Mouse (Mus musculus) myocyte (in vitro differentiated cells): ENCODE data around the gene Cyp4a12a. TPM values are rescaled to one million over a fixed set of nuclear protein-coding genes. Genes with fewer than 3 reads are reported as not detected.

Experiments
- polyA plus RNA-seq: library from polyadenylated mRNA; unstranded; fragments of >200 nt; fragmentation: generic; extraction: Trizol; gene quantifications from one replicate; pipeline ENCODE4 v1.2.1, GENCODE M21; 2012; ENCODE audit warnings: missing spikeins

Gene Cyp4a12a
- polyA plus RNA-seq, 1 experiment: not detected

Other genes starting within 250 kb of the Cyp4a12a start
- gene Tal1, start 242.6 kb upstream of the Cyp4a12a start, polyA plus RNA-seq: not detected
- gene Pdzk1ip1, start 210.3 kb upstream of the Cyp4a12a start, polyA plus RNA-seq: 0.30 TPM
- not detected for gene Cyp4x1, start 164.8 kb upstream of the Cyp4a12a start, polyA plus RNA-seq
- gene Cyp4a29, start 57.0 kb upstream of the Cyp4a12a start, polyA plus RNA-seq: not detected
- gene Cyp4a12b, start 112.6 kb downstream of the Cyp4a12a start, polyA plus RNA-seq: 0.01 TPM
- gene Cyp4a30b, start 153.6 kb downstream of the Cyp4a12a start, polyA plus RNA-seq: not detected
- gene Cyp4a14, start 197.1 kb downstream of the Cyp4a12a start, polyA plus RNA-seq: not detected
- gene Cyp4a10, start 219.2 kb downstream of the Cyp4a12a start, polyA plus RNA-seq: not detected